Mouse (Mus musculus): Measurements from ENCODE around the gene Klhl36. TPM values are rescaled to one million over a fixed set of nuclear protein-coding genes. Genes with fewer than 3 reads are reported as not detected.
"Not testable (repeated sequence)": the region's sequence is repeated elsewhere in the genome, so short reads cannot be mapped to it uniquely, and the experiment has no call there.

The Klhl36 gene
- total RNA-seq, 2 experiments from 2014 or later, result 7.1 to 8.3 TPM

- peak in 1 of 2 experiments; percentile 49 for DNase-seq
These were observed 25.2 kb upstream of the Klhl36 start for GRCm38 (mm10) chr8:119836831-119837230.

- DNase-seq, result peak in 1 of 2 experiments; percentile 45
These were observed 24.5 kb upstream of the Klhl36 start for GRCm38 (mm10) chr8:119837553-119838071.

GRCm38 (mm10) chr8:119838100-119838982 is 23.7 kb upstream of the Klhl36 start:
- DNase-seq, result no peak

GRCm38 (mm10) chr8:119838983-119839340 is 23.1 kb upstream of the Klhl36 start:
- no peak for DNase-seq

- DNase-seq, result no peak
These were observed 22.5 kb upstream of the Klhl36 start for GRCm38 (mm10) chr8:119839419-119840021.

GRCm38 (mm10) chr8:119840275-119840808 is 21.7 kb upstream of the Klhl36 start, which contains the start of gene Cotl1:
Cotl1 (minus strand) TSS chr8:119840544.
- peak; percentile 96 for DNase-seq

- DNase-seq, result no peak
These were observed 21.1 kb upstream of the Klhl36 start for GRCm38 (mm10) chr8:119840905-119841411.

- DNase-seq, result peak; percentile 69 to 82
These were observed 18.6 kb upstream of the Klhl36 start for GRCm38 (mm10) chr8:119843444-119843843.

GRCm38 (mm10) chr8:119844577-119844976 is 17.5 kb upstream of the Klhl36 start:
- no peak for DNase-seq

GRCm38 (mm10) chr8:119845741-119846140 is 16.3 kb upstream of the Klhl36 start:
- DNase-seq, result not testable (repeated sequence)

- no peak for DNase-seq
These were observed 14.7 kb upstream of the Klhl36 start for GRCm38 (mm10) chr8:119847232-119847922.

GRCm38 (mm10) chr8:119853521-119853920 is 8.5 kb upstream of the Klhl36 start:
- DNase-seq, result no peak

- DNase-seq, result no peak
These were observed 8.0 kb upstream of the Klhl36 start for GRCm38 (mm10) chr8:119854035-119854434.

- DNase-seq, result no peak
These were observed 6.4 kb upstream of the Klhl36 start for GRCm38 (mm10) chr8:119855656-119856055.

GRCm38 (mm10) chr8:119857767-119858166 is 4.3 kb upstream of the Klhl36 start:
- DNase-seq, result no peak

GRCm38 (mm10) chr8:119862390-119862734 is 296 bp downstream of the Klhl36 start:
- no peak for DNase-seq

GRCm38 (mm10) chr8:119862749-119863148 is 683 bp downstream of the Klhl36 start:
- DNase-seq, result no peak

GRCm38 (mm10) chr8:119869616-119870015 is 7.5 kb downstream of the Klhl36 start:
- no peak for DNase-seq

GRCm38 (mm10) chr8:119873181-119873580 is 11.1 kb downstream of the Klhl36 start:
- no peak for DNase-seq

- DNase-seq, result no peak
These were observed 19.2 kb downstream of the Klhl36 start for GRCm38 (mm10) chr8:119881301-119881700.

- no peak for DNase-seq
These were observed 19.9 kb downstream of the Klhl36 start for GRCm38 (mm10) chr8:119881917-119882316.

GRCm38 (mm10) chr8:119883281-119883680 is 21.2 kb downstream of the Klhl36 start:
- DNase-seq, result no peak

Measured in layer of hippocampus, postnatal 36 days (tissue).